Mouse (Mus musculus) ES-E14 (cell line): Measurements from ENCODE around the gene Sirt4. TPM values are rescaled to one million over a fixed set of nuclear protein-coding genes. Genes with fewer than 3 reads are reported as not detected.

ENCODE experiments used
- DNase-seq: peaks from one replicate; pipeline ENCODE4 v3.0.0-alpha.2; 2013; ENCODE audit warnings: low read depth, low spot score
- H3K27ac ChIP-seq: 2 replicates; pipeline ENCODE4 v1.5.1; 2012; ENCODE audit warnings: low read depth, mild to moderate bottlenecking, low read length, moderate library complexity, mixed read lengths; ENCODE audit not compliant: poor library complexity, insufficient read depth, severe bottlenecking
- H3K36me3 ChIP-seq: 2 replicates; pipeline ENCODE4 v1.6.1; 2012; ENCODE audit warnings: mild to moderate bottlenecking, low read length, moderate library complexity, mixed read lengths; ENCODE audit not compliant: control insufficient read depth, poor library complexity, insufficient read depth, severe bottlenecking
- H3K4me1 ChIP-seq, 2 experiments: fragments of 150-350 bp in 1 of 2; sonication (generic) in 1 of 2; 2 replicates each; pipeline ENCODE4 v1.6.1; 2012; ENCODE audit warnings: low read length in 2 of 2, mild to moderate bottlenecking in 1 of 2, mixed read lengths in 1 of 2; ENCODE audit not compliant: control insufficient read depth in 2 of 2, insufficient read depth in 2 of 2, poor library complexity in 1 of 2
- H3K4me3 ChIP-seq, 2 experiments: fragments of 150-350 bp in 1 of 2; sonication (generic) in 1 of 2; 2 replicates each; pipeline ENCODE4 v1.5.1; 2012; ENCODE audit warnings: low read length in 2 of 2, low read depth in 1 of 2, mild to moderate bottlenecking in 1 of 2, mixed read lengths in 1 of 2; ENCODE audit not compliant: insufficient read depth in 1 of 2, poor library complexity in 1 of 2, severe bottlenecking in 1 of 2
- H3K9ac ChIP-seq: 2 replicates; pipeline ENCODE4 v1.6.1; 2012; ENCODE audit warnings: low read depth, mild to moderate bottlenecking, low read length, mixed read lengths; ENCODE audit not compliant: poor library complexity, insufficient read depth, severe bottlenecking
- H3K9me3 ChIP-seq: fragments of 150-350 bp; sonication (generic); 2 replicates; pipeline ENCODE4 v1.6.1; 2012; ENCODE audit warnings: low read depth, mild to moderate bottlenecking, low read length; ENCODE audit not compliant: control insufficient read depth, insufficient read depth
- CHD2 ChIP-seq: IDR thresholded peaks from 2 replicates; pipeline ENCODE4 v1.6.1; 2014; ENCODE audit warnings: mild to moderate bottlenecking, low read depth, low read length, inconsistent platforms
- HCFC1 ChIP-seq: IDR thresholded peaks from 2 replicates; pipeline ENCODE4 v1.6.1; 2012; ENCODE audit warnings: low read length, inconsistent platforms, borderline replicate concordance; ENCODE audit not compliant: insufficient read depth
- MAFK ChIP-seq: IDR thresholded peaks from 2 replicates; pipeline ENCODE4 v1.6.1; 2014; ENCODE audit warnings: mild to moderate bottlenecking, low read depth, low read length, inconsistent platforms; ENCODE audit not compliant: insufficient read depth
- ZC3H11A ChIP-seq: IDR thresholded peaks from 2 replicates; pipeline ENCODE4 v1.6.1; 2012; ENCODE audit warnings: low read depth, mild to moderate bottlenecking, inconsistent platforms, low read length, borderline replicate concordance
- ZNF384 ChIP-seq: IDR thresholded peaks from 2 replicates; pipeline ENCODE4 v1.6.1; 2012; ENCODE audit warnings: low read depth, low read length, inconsistent platforms
- in situ Hi-C, 2 experiments: fragments of 600-800 bp; cut with MboI; formaldehyde crosslinking; loops; one replicate each; pipeline ENCODE4 v1.15.1; 2025; ENCODE audit warnings: low sequenced_read_pairs in 2 of 2, inconsistent platforms in 1 of 2; ENCODE audit not compliant: unreplicated experiment in 2 of 2
- total RNA-seq: library from RNA; depleted of rRNA; stranded (reverse); fragments of 300-350 nt; gene quantifications from 2 replicates; pipeline ENCODE4 v1.2.3, GENCODE M21; 2012

The Sirt4 gene
- total RNA-seq, 1 experiment = 15.3 TPM

GRCm38 (mm10) chr5:115455838-115456237 is 28.7 kb downstream of the Sirt4 start:
- no peak for TF ChIP-seq MAFK
- no peak for TF ChIP-seq ZC3H11A
- no peak for TF ChIP-seq CHD2
- no peak for TF ChIP-seq ZNF384
- no peak for TF ChIP-seq HCFC1
- Histone ChIP-seq H3K36me3 (no peaks in the 10 kb centered on the region), H3K27ac (no peak overlapping the region), H3K4me1 (peaks cover 0 to 9% of the 10 kb centered on the region in 2 experiments; a peak in 2 of 4 replicates), H3K4me3 (no peak overlapping the region), H3K9ac (no peak overlapping the region), H3K9me3 (no peaks in the 10 kb centered on the region)
- in situ Hi-C loops = no loop called here
- DNase-seq = no peak

GRCm38 (mm10) chr5:115454422-115455090 is 30.0 kb downstream of the Sirt4 start:
- in situ Hi-C loops = no loop called here
- no peaks in the 10 kb centered on the region for H3K9me3 ChIP-seq
- no peak overlapping the region for H3K9ac ChIP-seq
- H3K4me1 ChIP-seq = peaks cover 0 to 15% of the 10 kb centered on the region in 2 experiments; a peak in 3 of 4 replicates
- no peak overlapping the region for H3K4me3 ChIP-seq
- no peaks in the 10 kb centered on the region; the same call in 1 of the 2 replicates for H3K36me3 ChIP-seq
- DNase-seq = no peak
- no peak for TF ChIP-seq ZC3H11A
- TF ChIP-seq ZNF384 = no peak
- TF ChIP-seq MAFK = no peak
- TF ChIP-seq HCFC1 = no peak
- TF ChIP-seq CHD2 = no peak
- no peak overlapping the region for H3K27ac ChIP-seq

GRCm38 (mm10) chr5:115450410-115451317 is 33.9 kb downstream of the Sirt4 start:
- Histone ChIP-seq H3K4me3 (peak overlapping the region in 1 of 2 experiments; percentile 1; a peak in 1 of 4 replicates), H3K9ac (no peak overlapping the region), H3K36me3 (peaks cover 6% of the 10 kb centered on the region; the same call in 1 of the 2 replicates), H3K9me3 (no peaks in the 10 kb centered on the region), H3K27ac (no peak overlapping the region), H3K4me1 (peaks cover 2 to 17% of the 10 kb centered on the region in 2 experiments; a peak in 3 of 4 replicates)
- TF ChIP-seq ZC3H11A (no peak), MAFK (no peak), ZNF384 (no peak), HCFC1 (no peak), CHD2 (no peak)
- in situ Hi-C loops = no loop called here
- DNase-seq = no peak

GRCm38 (mm10) chr5:115449247-115449646 is 35.3 kb downstream of the Sirt4 start:
- peaks cover 9% of the 10 kb centered on the region; the same call in 1 of the 2 replicates for H3K36me3 ChIP-seq
- no peak overlapping the region for H3K4me3 ChIP-seq
- H3K9ac ChIP-seq = no peak overlapping the region
- no peak for DNase-seq
- in situ Hi-C loops = loop anchor here in 1 of 2 experiments (10.0 kb wide), 1 partner anchor 94 kb away; no protein-coding TSS in a partner anchor
- no peaks in the 10 kb centered on the region for H3K9me3 ChIP-seq
- H3K27ac ChIP-seq = no peak overlapping the region
- peaks cover 2 to 21% of the 10 kb centered on the region in 2 experiments; a peak in 2 of 4 replicates for H3K4me1 ChIP-seq
- no peak for TF ChIP-seq HCFC1
- no peak for TF ChIP-seq ZNF384
- TF ChIP-seq ZC3H11A = no peak
- no peak for TF ChIP-seq MAFK
- no peak for TF ChIP-seq CHD2
